Mouse (Mus musculus): ENCODE data around the gene 1500009L16Rik. TPM values are rescaled to one million over a fixed set of nuclear protein-coding genes. Genes with fewer than 3 reads are reported as not detected.

Gene 1500009L16Rik
- polyA plus RNA-seq, 1 experiment = 20.6 TPM

GRCm38 (mm10) chr10:83758732-83759131 is 36.1 kb downstream of the 1500009L16Rik start:
- peak in 1 of 2 experiments; percentile 34 for DNase-seq (ENCODE audit: extremely low spot score in 1 of 2, low spot score in 1 of 2)

DNA sequence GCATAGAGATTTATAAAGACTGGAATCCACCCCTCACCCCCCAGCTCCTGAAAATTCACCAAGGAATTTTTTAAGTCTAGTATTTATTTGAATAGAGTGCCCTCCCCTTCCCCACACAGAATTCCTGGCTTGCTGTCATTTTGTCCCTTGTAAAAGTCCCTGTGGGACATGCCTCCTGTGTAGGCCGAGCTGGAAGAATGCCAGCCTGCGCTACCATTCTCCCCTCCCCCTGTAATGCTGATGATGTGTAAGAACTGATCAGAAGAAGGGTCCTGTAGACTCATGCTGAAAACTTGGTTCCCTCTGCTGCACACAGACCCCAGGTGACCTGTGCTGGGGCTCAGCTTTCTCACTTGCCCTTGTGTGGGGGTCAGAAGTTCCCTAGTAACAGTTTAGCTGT is 37.9 kb downstream of the 1500009L16Rik start:
- DNase-seq (ENCODE audit: extremely low spot score in 1 of 2, low spot score in 1 of 2) = no peak

GRCm38 (mm10) chr10:83763891-83764290 is 41.2 kb downstream of the 1500009L16Rik start:
- DNase-seq (ENCODE audit: extremely low spot score in 1 of 2, low spot score in 1 of 2) = no peak

- no peak for DNase-seq (ENCODE audit: extremely low spot score in 1 of 2, low spot score in 1 of 2)
Observed at GRCm38 (mm10) chr10:83766882-83767281, 44.2 kb downstream of the 1500009L16Rik start.

- peak; percentile 31 to 86 for DNase-seq (ENCODE audit: extremely low spot score in 1 of 2, low spot score in 1 of 2)
Observed at GRCm38 (mm10) chr10:83776272-83776878, 53.7 kb downstream of the 1500009L16Rik start.

- peak in 1 of 2 experiments; percentile 13 for DNase-seq (ENCODE audit: extremely low spot score in 1 of 2, low spot score in 1 of 2)
Observed at GRCm38 (mm10) chr10:83777253-83777652, 54.6 kb downstream of the 1500009L16Rik start.

DNA sequence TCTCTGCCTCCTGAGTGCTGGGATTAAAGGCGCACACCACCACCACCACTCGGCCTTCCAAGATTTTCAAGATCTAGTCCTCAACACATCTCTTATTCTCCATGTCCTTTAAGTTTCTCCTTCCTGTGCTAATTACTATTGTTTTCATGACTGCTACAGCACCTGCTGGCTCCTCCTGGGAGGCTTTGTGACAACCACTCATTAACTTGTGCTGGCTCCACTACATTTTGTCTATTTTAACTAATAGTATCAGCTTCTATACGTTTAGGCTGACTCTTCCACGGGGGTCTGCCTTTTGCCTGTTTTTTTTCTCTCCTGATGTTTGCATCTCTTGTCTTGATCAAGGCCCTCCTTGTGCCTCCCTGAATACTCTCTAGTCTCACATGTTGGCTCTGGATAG is 59.2 kb downstream of the 1500009L16Rik start:
- no peak for DNase-seq (ENCODE audit: extremely low spot score in 1 of 2, low spot score in 1 of 2)

DNA sequence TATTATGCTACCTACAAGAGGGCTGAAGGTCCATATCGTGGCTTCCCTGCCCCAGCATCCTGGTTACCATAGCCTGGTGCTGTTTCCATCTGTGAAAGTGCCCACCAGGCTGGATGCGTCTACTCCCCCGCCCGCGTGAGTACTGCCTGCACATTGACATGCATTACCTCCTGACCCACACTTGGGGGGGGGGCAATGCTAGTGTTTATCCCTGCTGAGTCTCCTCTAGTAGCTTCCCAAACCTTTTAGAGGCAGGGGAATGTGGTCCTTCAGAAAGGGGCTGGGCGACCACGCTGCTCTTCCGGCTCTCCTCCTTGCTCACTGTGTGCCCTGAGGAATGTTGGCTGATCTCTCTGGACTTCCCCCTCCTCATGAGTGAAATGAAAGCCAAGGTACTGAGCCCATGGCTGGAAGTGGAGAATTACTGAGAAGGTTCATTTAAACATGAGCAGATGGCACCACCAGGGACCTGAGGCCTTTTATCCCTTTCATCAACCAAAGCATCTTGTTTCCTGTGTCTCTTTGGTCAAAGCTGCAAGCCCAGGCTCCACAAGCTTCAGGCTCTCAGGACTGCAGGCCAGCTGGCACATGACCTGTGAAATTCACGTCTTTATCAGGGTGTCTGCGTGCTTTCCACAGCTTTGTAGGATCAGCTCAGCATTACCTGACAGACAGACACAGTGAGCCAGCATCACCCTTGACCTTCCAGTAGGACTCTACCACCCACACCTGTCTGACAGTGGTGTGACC is 59.9 kb downstream of the 1500009L16Rik start:
- DNase-seq (ENCODE audit: extremely low spot score in 1 of 2, low spot score in 1 of 2) = no peak

DNA sequence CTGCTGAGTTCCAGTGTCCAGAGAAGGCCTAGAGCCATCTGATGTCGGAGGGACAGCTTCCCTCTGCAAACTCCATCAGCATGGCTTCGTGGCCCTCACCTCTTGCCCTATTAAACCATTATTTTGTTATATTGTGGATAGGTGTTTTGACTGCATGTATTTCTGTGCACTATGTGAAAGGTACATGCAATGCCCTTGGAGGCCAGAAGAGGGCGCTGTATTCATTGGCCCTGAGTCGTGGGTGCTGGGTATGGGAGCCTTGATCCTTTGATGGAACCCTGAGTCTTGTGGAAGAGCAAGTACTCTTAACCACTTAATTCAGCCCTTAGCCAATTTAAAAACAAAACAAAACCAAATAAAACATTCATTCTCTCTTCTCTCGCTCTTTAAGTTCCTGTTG is 62.3 kb downstream of the 1500009L16Rik start:
- peak in 1 of 2 experiments; percentile 51 for DNase-seq (ENCODE audit: extremely low spot score in 1 of 2, low spot score in 1 of 2)

DNA sequence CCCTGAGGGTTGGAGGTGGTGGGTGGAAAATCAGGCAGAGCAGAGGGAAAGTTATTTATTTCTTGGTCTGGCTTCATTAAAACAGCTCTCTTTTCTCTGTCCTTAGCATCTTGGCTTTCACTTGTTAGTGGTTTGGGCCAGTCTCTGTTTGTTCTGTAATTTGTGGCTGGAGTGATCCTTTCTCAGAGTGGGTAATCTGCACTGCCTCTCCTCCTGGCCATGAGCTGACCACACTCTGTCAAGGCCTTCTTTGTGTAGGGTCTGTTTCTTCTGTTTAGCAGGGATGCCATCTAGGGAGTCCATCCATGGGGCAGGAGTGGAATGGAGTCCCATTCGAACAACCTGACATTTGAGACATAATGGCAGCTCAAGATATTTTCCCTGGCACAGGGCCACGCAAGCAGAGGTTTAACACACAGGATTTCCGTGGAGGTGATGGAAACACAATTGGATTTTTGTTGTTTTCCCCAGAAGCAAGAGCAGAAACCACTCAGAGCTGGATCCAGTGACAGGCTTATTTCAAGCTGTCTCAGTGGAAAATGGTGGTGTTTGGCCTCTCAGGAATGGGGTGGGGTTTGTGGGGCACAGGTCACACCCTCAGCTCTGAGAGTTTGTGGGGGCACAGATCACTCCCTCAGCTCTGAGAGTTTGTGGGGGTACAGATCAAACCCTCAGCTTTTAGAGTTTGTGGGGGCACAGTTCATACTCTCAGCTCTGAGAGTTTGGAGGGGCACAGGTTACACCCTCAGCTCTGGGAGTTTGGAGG is 63.1 kb downstream of the 1500009L16Rik start:
- no peak for DNase-seq (ENCODE audit: extremely low spot score in 1 of 2, low spot score in 1 of 2)

GRCm38 (mm10) chr10:83795088-83795487 is 72.4 kb downstream of the 1500009L16Rik start:
- no peak for DNase-seq (ENCODE audit: extremely low spot score in 1 of 2, low spot score in 1 of 2)

GRCm38 (mm10) chr10:83795500-83795899 is 72.8 kb downstream of the 1500009L16Rik start:
- DNase-seq (ENCODE audit: extremely low spot score in 1 of 2, low spot score in 1 of 2) = no peak

DNA sequence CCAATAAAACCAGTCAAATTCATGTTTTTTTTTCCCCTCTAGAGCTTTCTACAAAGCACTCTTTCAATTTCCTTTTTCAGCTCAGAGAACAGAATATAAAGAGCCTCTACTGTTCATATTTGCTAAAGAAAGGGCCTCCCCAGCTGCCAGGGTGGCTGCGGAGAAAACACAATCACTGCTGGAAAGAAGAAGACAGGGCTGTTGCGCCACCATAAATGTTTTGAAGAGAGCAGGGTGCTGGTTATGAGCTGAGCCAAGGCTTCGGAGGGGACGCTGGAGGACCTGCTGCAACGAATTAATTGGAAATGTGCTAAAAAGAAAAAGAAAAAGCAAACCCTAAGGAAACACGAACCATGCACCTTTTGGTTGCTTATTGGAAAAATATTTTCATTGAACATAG is 81.4 kb downstream of the 1500009L16Rik start:
- no peak for DNase-seq (ENCODE audit: extremely low spot score in 1 of 2, low spot score in 1 of 2)

- DNase-seq (ENCODE audit: extremely low spot score in 1 of 2, low spot score in 1 of 2) = no peak
Observed at GRCm38 (mm10) chr10:83805201-83805718, 82.6 kb downstream of the 1500009L16Rik start.

- DNase-seq (ENCODE audit: extremely low spot score in 1 of 2, low spot score in 1 of 2) = no peak
Observed at GRCm38 (mm10) chr10:83807251-83807650, 84.6 kb downstream of the 1500009L16Rik start.

Other genes with a start within 250 kb of the 1500009L16Rik start
- gene Aldh1l2, start 188.7 kb upstream of the 1500009L16Rik start, polyA plus RNA-seq (2012; rRNA removed) = 2.5 and 3.6 TPM in 2 replicates
- gene Washc4, start 179.1 kb upstream of the 1500009L16Rik start, polyA plus RNA-seq (2012; rRNA removed) = 14.4 and 15.6 TPM in 2 replicates
- gene Appl2, start 74.1 kb upstream of the 1500009L16Rik start, polyA plus RNA-seq (2012; rRNA removed) = 92.7 and 102 TPM in 2 replicates